Mouse (Mus musculus) liver, embryonic 16.5 days (tissue): ENCODE measurements at regions not wholly inside any gene's neighbourhood (a gene's known extent, or its start where the extent isn't known, plus 50 kb on each side); places are given as distances from the start of the nearest gene placed in this dataset.

Experiments
- ATAC-seq: fragments of 200-750 bp; cut with Nextera tagmentation; 2 replicates; pipeline ENCODE4 v1.8.0; 2017; ENCODE audit warnings: low read depth, mild to moderate bottlenecking, moderate number of reproducible peaks, moderate library complexity
- H3K27ac ChIP-seq: fragments of 300-500 bp; sonication (generic); 2 replicates; pipeline ENCODE4 v1.5.1; 2014; ENCODE audit warnings: mild to moderate bottlenecking, low read length
- H3K27me3 ChIP-seq: fragments of 300-500 bp; sonication (generic); 2 replicates; pipeline ENCODE4 v1.6.1; 2014; ENCODE audit warnings: low read depth, low read length, mixed read lengths; ENCODE audit not compliant: control insufficient read depth, insufficient read depth
- H3K36me3 ChIP-seq: fragments of 300-500 bp; sonication (generic); 2 replicates; pipeline ENCODE4 v1.6.1; 2014; ENCODE audit warnings: mild to moderate bottlenecking; ENCODE audit not compliant: control insufficient read depth, insufficient read depth
- H3K4me1 ChIP-seq: fragments of 300-500 bp; sonication (generic); 2 replicates; pipeline ENCODE4 v1.6.1; 2014; ENCODE audit warnings: low read depth, low read length, mixed read lengths; ENCODE audit not compliant: control insufficient read depth
- H3K4me2 ChIP-seq: fragments of 300-500 bp; sonication (generic); 2 replicates; pipeline ENCODE4 v1.6.1; 2014; ENCODE audit warnings: low read depth, low read length, mixed read lengths
- H3K4me3 ChIP-seq: fragments of 300-500 bp; sonication (generic); 2 replicates; pipeline ENCODE4 v1.5.1; 2014; ENCODE audit warnings: low read depth, mild to moderate bottlenecking, low read length
- H3K9ac ChIP-seq: fragments of 300-500 bp; sonication (generic); 2 replicates; pipeline ENCODE4 v1.6.1; 2014; ENCODE audit warnings: low read depth, low read length
- H3K9me3 ChIP-seq: fragments of 300-500 bp; sonication (generic); replicated peaks from 2 replicates; pipeline ENCODE4 v1.6.1; 2016; ENCODE audit warnings: low read length; ENCODE audit not compliant: control insufficient read depth
- WGBS: fragments of 180-500 bp; shearing (Covaris S2); extraction: QIAGEN DNeasy Blood & Tissue Kit; methylation state at CpG from one replicate; pipeline ENCODE4 v1.1.7; 2014; ENCODE audit not compliant: insufficient replicate concordance; 5-methylcytosine and 5-hydroxymethylcytosine counted together

DNA sequence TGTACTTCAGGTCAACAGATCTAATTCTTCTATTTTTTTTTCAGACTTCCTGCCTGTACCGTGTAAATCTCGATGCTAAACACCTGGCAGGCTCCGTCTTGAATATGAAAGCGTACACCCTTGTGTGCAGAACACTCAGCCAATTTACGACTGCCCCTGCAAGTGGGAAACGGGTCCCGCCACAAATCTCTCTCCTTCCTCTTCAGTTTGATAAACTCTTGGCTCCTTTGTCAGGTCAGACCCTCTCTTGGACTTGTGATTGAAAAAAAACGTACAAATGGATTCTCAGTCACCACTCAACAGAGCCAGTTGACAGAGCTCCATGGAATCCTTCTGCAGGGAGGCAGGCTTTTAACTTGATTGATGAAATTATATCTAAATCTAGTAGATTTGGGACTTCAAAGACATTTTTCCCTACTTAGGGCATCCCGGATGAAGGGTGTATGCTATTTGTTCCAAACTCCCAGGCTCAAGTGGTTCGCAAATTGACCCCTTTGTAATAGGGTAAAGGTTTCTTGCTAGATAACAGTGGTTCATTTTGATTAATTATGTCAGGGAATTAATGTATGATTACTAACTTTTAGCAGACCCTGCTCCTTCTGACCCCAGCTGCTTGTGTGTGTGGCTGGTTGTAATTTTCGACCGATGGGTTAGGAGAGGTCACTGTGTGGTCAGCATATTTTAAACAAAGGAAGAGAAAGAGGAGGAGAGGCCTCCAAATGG, 429.7 kb upstream of the Nr2f2 start:
- no peak for ATAC-seq
- Histone ChIP-seq H3K4me2 (no peak overlapping the region), H3K4me1 (no peaks in the 10 kb centered on the region), H3K9ac (no peak overlapping the region), H3K9me3 (no peaks in the 10 kb centered on the region), H3K36me3 (no peaks in the 10 kb centered on the region), H3K27ac (no peak overlapping the region), H3K4me3 (no peak overlapping the region), H3K27me3 (no peaks in the 10 kb centered on the region)
- WGBS, result 44% methylated on average over 12 of the region's 12 CpGs

DNA sequence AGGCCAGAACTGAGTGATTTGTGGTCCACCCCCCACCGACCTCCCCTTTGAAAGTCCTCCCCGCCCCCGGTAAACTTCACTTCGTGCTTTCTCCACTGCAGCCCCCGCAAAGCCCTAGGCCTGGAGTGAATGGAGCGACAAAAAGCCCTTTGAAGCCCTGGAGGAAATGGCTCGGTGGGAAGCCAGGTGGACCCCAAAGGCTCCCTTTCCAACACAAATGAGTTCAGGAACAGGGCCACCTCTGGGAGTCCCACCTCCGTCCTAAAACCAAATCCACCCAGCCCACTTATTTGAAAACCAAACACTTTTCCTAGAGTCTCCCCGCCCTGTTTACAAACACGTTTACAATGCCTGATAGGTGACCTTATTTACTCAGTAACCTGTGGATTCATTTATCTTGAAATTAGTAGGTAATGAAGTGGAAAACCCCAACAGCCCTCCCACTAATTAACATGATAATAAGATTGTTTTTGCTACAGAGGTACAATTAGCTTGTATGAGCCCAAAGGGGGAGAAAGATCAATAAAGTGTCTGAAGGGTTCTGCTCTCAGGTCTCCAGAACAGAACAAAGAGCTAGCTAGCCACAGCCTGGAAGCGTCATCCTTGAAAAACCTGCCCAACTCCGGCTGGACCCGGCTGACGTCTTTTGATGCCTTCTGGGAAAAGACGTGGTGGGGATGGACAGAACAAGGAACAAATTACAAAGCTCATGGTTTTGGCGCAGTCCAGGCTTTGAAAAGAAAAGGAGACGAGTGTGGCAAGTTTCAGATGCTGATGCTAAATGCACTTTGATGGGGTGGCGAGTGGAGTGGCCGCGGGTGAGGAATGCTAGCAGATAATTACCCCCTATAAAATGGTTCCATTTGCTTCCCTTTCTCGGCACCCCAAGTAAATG, 422.6 kb upstream of the Nr2f2 start:
- Histone ChIP-seq H3K4me1 (no peaks in the 10 kb centered on the region), H3K27me3 (no peaks in the 10 kb centered on the region), H3K9ac (no peak overlapping the region), H3K27ac (no peak overlapping the region), H3K9me3 (no peaks in the 10 kb centered on the region), H3K36me3 (no peaks in the 10 kb centered on the region), H3K4me3 (no peak overlapping the region), H3K4me2 (no peak overlapping the region)
- WGBS, result 10% methylated on average over 21 of the region's 21 CpGs
- ATAC-seq, result no peak

DNA sequence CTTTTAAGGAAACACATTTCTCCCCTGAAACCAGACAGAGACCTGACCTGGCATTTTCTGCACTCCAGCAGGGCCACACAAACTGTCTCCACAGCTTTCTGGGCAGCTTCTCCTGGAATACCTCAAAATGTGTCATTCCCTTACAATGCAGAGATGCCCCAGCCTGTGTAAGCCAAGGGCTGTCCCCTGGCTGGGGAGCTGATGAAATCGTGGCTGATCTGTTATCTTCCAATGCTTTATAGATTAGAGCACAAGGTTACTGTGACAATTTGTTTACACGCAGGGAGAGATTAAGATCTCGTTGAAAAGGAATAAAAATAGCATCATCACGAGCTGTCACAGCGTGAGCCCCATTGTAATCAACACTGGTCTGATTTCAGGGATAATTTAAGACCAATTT, 421.4 kb upstream of the Nr2f2 start:
- Histone ChIP-seq H3K27me3 (no peaks in the 10 kb centered on the region), H3K36me3 (no peaks in the 10 kb centered on the region), H3K9ac (no peak overlapping the region), H3K4me3 (no peak overlapping the region), H3K9me3 (no peaks in the 10 kb centered on the region), H3K27ac (no peak overlapping the region), H3K4me2 (no peak overlapping the region), H3K4me1 (no peaks in the 10 kb centered on the region)
- no peak for ATAC-seq
- WGBS, result 9% methylated on average over 5 of the region's 5 CpGs

- no peaks in the 10 kb centered on the region for H3K4me1 ChIP-seq
- H3K9ac ChIP-seq, result no peak overlapping the region
- WGBS, result 30% methylated on average over 2 of the region's 2 CpGs
- no peak overlapping the region for H3K27ac ChIP-seq
- no peak for ATAC-seq
- H3K36me3 ChIP-seq, result no peaks in the 10 kb centered on the region
- no peaks in the 10 kb centered on the region for H3K27me3 ChIP-seq
- no peaks in the 10 kb centered on the region for H3K9me3 ChIP-seq
- no peak overlapping the region for H3K4me2 ChIP-seq
- no peak overlapping the region for H3K4me3 ChIP-seq
These were observed 414.3 kb upstream of the Nr2f2 start for GRCm38 (mm10) chr7:70780742-70781332.

DNA sequence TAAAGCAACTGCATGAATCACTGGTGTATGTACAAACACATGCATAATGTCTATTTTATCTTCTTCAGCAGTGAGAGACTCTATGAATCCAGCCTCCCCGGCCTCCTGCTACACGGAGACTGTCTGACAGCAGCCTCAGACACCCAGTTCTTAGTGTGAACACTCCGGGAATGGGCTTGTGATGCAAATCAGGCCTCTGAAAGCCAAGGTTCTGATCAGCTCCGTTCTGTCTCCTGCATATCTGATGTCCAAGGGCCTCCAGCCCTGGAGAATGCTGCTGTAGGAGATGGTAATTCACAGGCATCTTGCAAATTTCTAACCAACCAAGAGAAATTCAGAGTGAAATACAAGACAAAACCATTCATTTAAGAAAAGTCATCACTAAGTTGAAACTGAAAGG, 411.2 kb upstream of the Nr2f2 start:
- Histone ChIP-seq H3K9ac (no peak overlapping the region), H3K36me3 (no peaks in the 10 kb centered on the region), H3K4me2 (no peak overlapping the region), H3K4me3 (no peak overlapping the region), H3K4me1 (no peaks in the 10 kb centered on the region), H3K27ac (no peak overlapping the region), H3K9me3 (no peaks in the 10 kb centered on the region), H3K27me3 (no peaks in the 10 kb centered on the region)
- ATAC-seq, result no peak
- 47% methylated on average over 4 of the region's 4 CpGs for WGBS

GRCm38 (mm10) chr7:70769655-70770054, 403.1 kb upstream of the Nr2f2 start:
- no peak overlapping the region for H3K4me3 ChIP-seq
- no peaks in the 10 kb centered on the region for H3K27me3 ChIP-seq
- ATAC-seq, result no peak
- no peaks in the 10 kb centered on the region for H3K4me1 ChIP-seq
- WGBS, result 48% methylated on average over 6 of the region's 6 CpGs
- H3K9ac ChIP-seq, result no peak overlapping the region
- no peaks in the 10 kb centered on the region for H3K9me3 ChIP-seq
- no peak overlapping the region for H3K4me2 ChIP-seq
- H3K36me3 ChIP-seq, result no peaks in the 10 kb centered on the region
- H3K27ac ChIP-seq, result no peak overlapping the region

DNA sequence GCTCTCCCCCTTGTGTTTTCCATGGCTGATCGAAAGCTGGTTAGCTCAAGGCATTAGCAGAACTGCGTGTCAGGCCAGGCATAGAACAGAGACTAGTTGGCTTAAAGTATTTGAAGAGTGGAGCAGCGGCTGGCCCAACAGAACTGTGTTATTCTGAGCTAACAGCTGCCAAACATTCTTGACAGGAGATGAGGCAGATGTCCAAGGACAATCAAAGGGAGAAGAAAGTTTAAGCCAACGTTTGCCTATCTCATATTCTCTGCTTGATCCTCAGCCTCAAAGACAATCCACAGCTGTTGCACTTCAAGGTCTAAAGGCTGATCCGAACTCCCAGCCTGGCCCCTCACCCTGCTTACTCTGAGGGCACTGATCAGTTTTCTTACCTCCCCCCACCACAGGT, 401.2 kb upstream of the Nr2f2 start:
- no peaks in the 10 kb centered on the region for H3K9me3 ChIP-seq
- no peak overlapping the region for H3K9ac ChIP-seq
- ATAC-seq, result no peak
- H3K4me1 ChIP-seq, result no peaks in the 10 kb centered on the region
- H3K27ac ChIP-seq, result no peak overlapping the region
- no peak overlapping the region for H3K4me3 ChIP-seq
- 50% methylated on average over 5 of the region's 5 CpGs for WGBS
- H3K4me2 ChIP-seq, result no peak overlapping the region
- H3K27me3 ChIP-seq, result no peaks in the 10 kb centered on the region
- no peaks in the 10 kb centered on the region for H3K36me3 ChIP-seq

DNA sequence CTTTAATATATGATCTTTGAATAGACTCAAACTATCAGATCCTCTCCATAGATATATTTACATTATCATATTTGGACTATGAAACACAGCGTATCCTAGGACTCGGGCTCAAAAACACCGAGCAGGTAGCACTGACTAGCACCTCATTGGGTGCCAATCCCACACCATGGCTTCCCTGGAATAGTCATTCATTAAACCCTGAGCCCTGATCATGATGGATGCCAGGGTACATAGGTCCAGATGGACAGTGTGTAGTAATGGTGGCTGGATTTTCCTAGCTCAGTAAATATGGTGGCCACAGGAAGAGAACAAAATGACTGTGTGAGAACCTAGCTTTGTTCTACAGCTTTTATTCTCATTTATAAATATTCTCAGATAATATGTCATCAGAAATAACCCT, 390.1 kb upstream of the Nr2f2 start:
- Histone ChIP-seq H3K27me3 (no peaks in the 10 kb centered on the region), H3K9me3 (no peaks in the 10 kb centered on the region), H3K4me3 (no peak overlapping the region), H3K4me2 (no peak overlapping the region), H3K27ac (no peak overlapping the region), H3K4me1 (no peaks in the 10 kb centered on the region), H3K36me3 (no peaks in the 10 kb centered on the region), H3K9ac (no peak overlapping the region)
- WGBS, result 79% methylated on average over 3 of the region's 3 CpGs
- ATAC-seq, result no peak

GRCm38 (mm10) chr7:70754826-70755225, 388.3 kb upstream of the Nr2f2 start:
- H3K9me3 ChIP-seq, result no peaks in the 10 kb centered on the region
- no peaks in the 10 kb centered on the region for H3K27me3 ChIP-seq
- ATAC-seq, result no peak
- H3K4me3 ChIP-seq, result no peak overlapping the region
- no peaks in the 10 kb centered on the region for H3K4me1 ChIP-seq
- H3K27ac ChIP-seq, result no peak overlapping the region
- WGBS, result 46% methylated on average over 1 of the region's 1 CpGs
- no peak overlapping the region for H3K9ac ChIP-seq
- no peaks in the 10 kb centered on the region for H3K36me3 ChIP-seq
- H3K4me2 ChIP-seq, result no peak overlapping the region
